Comparison of ENCODE assay signal across 8 mouse cellular contexts in genomic region chr1:105990138-105990821, GRCm38 (mm10). TPM values are rescaled to one million over a fixed set of nuclear protein-coding genes. Genes with fewer than 3 reads are reported as not detected.
DNase-seq lines count a peak whose midpoint lies in the region; ATAC-seq lines count a peak whose summit lies in the region.

TSS of gene Zcchc2 (plus strand) at chr1:105990406.

- no peaks in the 10 kb centered on the region for H3K9me3 ChIP-seq in heart, embryonic 14.5 days (ENCODE audit: control insufficient read depth, low read length)
- H3K9me3 ChIP-seq in liver, embryonic 13.5 days (replicated peaks) = no peaks in the 10 kb centered on the region
- H3K9me3 ChIP-seq in stomach, embryonic 16.5 days (replicated peaks; ENCODE audit: control insufficient read depth, low read length) = no peaks in the 10 kb centered on the region

- DNase-seq in c-Kit-negative CD71-positive TER-119-positive erythroid progenitor cells, embryonic 14.5 days (ENCODE audit: low read depth, low spot score) = peak; percentile 94
- DNase-seq in fibroblast of lung, adult 2 months (ENCODE audit: low read depth) = peak; percentile 94
- DNase-seq in kidney, postnatal 14 days = peak; percentile 99
- DNase-seq in liver, embryonic 13.5 days = peak; percentile 97
- DNase-seq in neural tube, embryonic 10.5 days (ENCODE audit: extremely low spot score, low spot score) = peak; percentile 94

- peak within 1 kb of the TSS; percentile 95 for H3K4me2 ChIP-seq in heart, embryonic 14.5 days (ENCODE audit: low read length)
- peak within 1 kb of the TSS; percentile 99 for H3K4me2 ChIP-seq in liver, embryonic 13.5 days
- H3K4me2 ChIP-seq in stomach, embryonic 16.5 days (ENCODE audit: low read depth, low read length) = peak within 1 kb of the TSS; percentile 97

- H3K27ac ChIP-seq in heart, embryonic 14.5 days (replicated peaks in 1 of 2; ENCODE audit: control insufficient read depth in 1 of 2, insufficient read depth in 1 of 2, low read depth in 2 of 2, low read length in 2 of 2) = peak within 1 kb of the TSS; percentile 96 to 97
- H3K27ac ChIP-seq in liver, embryonic 13.5 days = peak within 1 kb of the TSS; percentile 90
- H3K27ac ChIP-seq in stomach, embryonic 16.5 days (ENCODE audit: low read length) = peak within 1 kb of the TSS; percentile 97

- no peaks in the 10 kb centered on the region for H3K36me3 ChIP-seq in heart, embryonic 14.5 days (ENCODE audit: control insufficient read depth, insufficient read depth, low read length)
- H3K36me3 ChIP-seq in liver, embryonic 13.5 days = no peaks in the 10 kb centered on the region
- no peaks in the 10 kb centered on the region for H3K36me3 ChIP-seq in stomach, embryonic 16.5 days (ENCODE audit: control insufficient read depth, insufficient read depth, low read length)

- peak; percentile 79 for ATAC-seq in CD4-positive, CD25-positive, alpha-beta regulatory T cell, adult 4 months
- peak; percentile 95 for ATAC-seq in heart, embryonic 14.5 days (ENCODE audit: insufficient number of reproducible peaks, insufficient read depth, low FRiP score, low read depth)
- ATAC-seq in liver, embryonic 13.5 days (ENCODE audit: low read depth) = peak; percentile 89
- peak; percentile 96 for ATAC-seq in stomach, embryonic 16.5 days (ENCODE audit: insufficient read depth, low FRiP score)

- H3K4me3 ChIP-seq in heart, embryonic 14.5 days (ENCODE audit: control insufficient read depth in 1 of 2, insufficient read depth in 1 of 2, low read depth in 1 of 2, low read length in 2 of 2) = peak within 1 kb of the TSS; percentile 83 to 88
- H3K4me3 ChIP-seq in liver, embryonic 13.5 days (replicated peaks) = peak within 1 kb of the TSS; percentile 86
- peak within 1 kb of the TSS; percentile 86 for H3K4me3 ChIP-seq in stomach, embryonic 16.5 days (replicated peaks; ENCODE audit: low read length)

- H3K27me3 ChIP-seq in heart, embryonic 14.5 days (ENCODE audit: control insufficient read depth, insufficient read depth, low read length) = no peaks in the 10 kb centered on the region
- no peaks in the 10 kb centered on the region for H3K27me3 ChIP-seq in liver, embryonic 13.5 days
- no peaks in the 10 kb centered on the region for H3K27me3 ChIP-seq in stomach, embryonic 16.5 days (ENCODE audit: control insufficient read depth, insufficient read depth, low read length)

- WGBS in heart, embryonic 14.5 days = under 1% methylated on average over 66 of the region's 83 CpGs
- WGBS in liver, embryonic 13.5 days (ENCODE audit: insufficient replicate concordance) = under 1% methylated on average over 73 of the region's 83 CpGs
- under 1% methylated on average over 82 of the region's 83 CpGs for WGBS in stomach, embryonic 16.5 days

- H3K9ac ChIP-seq in heart, embryonic 14.5 days (ENCODE audit: low read length) = peak within 1 kb of the TSS; percentile 93
- H3K9ac ChIP-seq in liver, embryonic 13.5 days = peak within 1 kb of the TSS; percentile 91
- H3K9ac ChIP-seq in stomach, embryonic 16.5 days (ENCODE audit: low read length) = peak within 1 kb of the TSS; percentile 94

- H3K4me1 ChIP-seq in heart, embryonic 14.5 days (ENCODE audit: control insufficient read depth in 2 of 2, insufficient read depth in 2 of 2, low read length in 2 of 2) = peaks cover 7 to 32% of the 10 kb centered on the region in 2 experiments
- peaks cover 65% of the 10 kb centered on the region for H3K4me1 ChIP-seq in liver, embryonic 13.5 days (replicated peaks)
- peaks cover 6% of the 10 kb centered on the region for H3K4me1 ChIP-seq in stomach, embryonic 16.5 days (ENCODE audit: control insufficient read depth, insufficient read depth, low read length)

RNA-seq across cellular contexts. Expression of gene Zcchc2, which starts in this region (rescaled TPM):
- polyA plus RNA-seq in CD4-positive, CD25-positive, alpha-beta regulatory T cell, adult 4 months (2017; shearing (Covaris generic)) = 1 to 10 TPM; 7.3 to 8.8 TPM
- polyA plus RNA-seq in heart, embryonic 14.5 days (2014; fragmentation: Nextera tagmentation; extraction: Ambion mirVana) = 2.3 and 2.6 TPM in 2 replicates
- polyA plus RNA-seq in liver, embryonic 13.5 days (2015; fragmentation: Nextera tagmentation; extraction: Ambion mirVana) = 1.2 and 1.4 TPM in 2 replicates
- polyA plus RNA-seq in stomach, embryonic 16.5 days (2015; fragmentation: Nextera tagmentation; extraction: Ambion mirVana) = 2.2 and 2.6 TPM in 2 replicates

Comparison
In these comparisons a context has a peak if more than half of its experiments do, and no peak if none do; other contexts are left out.
1. Peak in every context shown above with its lines: DNase-seq, ATAC-seq, H3K4me3 ChIP-seq and H3K27ac ChIP-seq.